Mouse (Mus musculus) lung, adult 2 months (tissue): ENCODE measurements around the gene Cdkal1.

Experiments
- CTCF ChIP-seq: fragments of 200-500 bp; IDR thresholded peaks from 2 replicates; pipeline ENCODE4 v1.5.1; 2011; ENCODE audit warnings: mild to moderate bottlenecking, low read length, control low read depth; ENCODE audit not compliant: insufficient read depth
- POLR2A ChIP-seq: fragments of 200-500 bp; IDR thresholded peaks from 2 replicates; pipeline ENCODE4 v1.6.1; 2011; ENCODE audit warnings: low read depth, mild to moderate bottlenecking, control low read depth, low read length, borderline replicate concordance; ENCODE audit errors: extremely low read depth

GRCm38 (mm10) chr13:29290569-29290968 is 564.9 kb downstream of the Cdkal1 start:
- TF ChIP-seq POLR2A (no peak), CTCF (no peak)
